ENCODE assay signal across 8 mouse cellular contexts in the genomic region with DNA sequence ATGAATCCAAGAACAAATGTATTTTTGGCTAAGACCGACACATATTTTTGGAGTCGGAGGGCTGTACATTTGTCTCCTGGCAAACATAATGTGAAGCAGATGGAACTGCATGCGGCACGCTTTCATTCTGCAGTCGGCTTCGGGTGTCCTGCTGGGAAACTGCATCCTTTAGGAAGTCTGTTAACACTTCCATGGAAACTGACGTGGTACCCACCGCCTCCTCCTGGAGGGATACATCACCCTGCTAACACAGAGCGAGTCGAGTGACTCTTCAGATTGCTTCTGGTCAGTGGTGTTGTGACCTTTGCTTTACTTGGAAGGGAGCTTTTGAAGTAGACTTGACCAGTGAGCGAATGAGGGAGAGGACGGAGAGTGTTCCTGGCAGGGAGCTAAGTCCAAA.
DNase-seq lines count a peak whose midpoint lies in the region; ATAC-seq and TF ChIP-seq lines count a peak whose summit lies in the region.

No protein-coding gene starts in this region.

- H3K36me3 ChIP-seq in lung, embryonic 14.5 days (ENCODE audit: insufficient read depth) = no peaks in the 10 kb centered on the region
- H3K36me3 ChIP-seq in limb, embryonic 15.5 days = no peaks in the 10 kb centered on the region

- no peaks in the 10 kb centered on the region for H3K27me3 ChIP-seq in lung, embryonic 14.5 days (ENCODE audit: insufficient read depth, low read length)
- H3K27me3 ChIP-seq in limb, embryonic 15.5 days = no peaks in the 10 kb centered on the region

- WGBS in lung, embryonic 14.5 days = 52% methylated on average over 12 of the region's 12 CpGs
- WGBS in limb, embryonic 15.5 days = 25% methylated on average over 12 of the region's 12 CpGs

- no peak for TF ChIP-seq CTCF in lung, embryonic 14.5 days (IDR thresholded peaks at IDR 0.05; ENCODE audit: low read depth)
- TF ChIP-seq CTCF in embryonic fibroblast, embryonic 13.5 days (IDR thresholded peaks at IDR 0.05; ENCODE audit: borderline replicate concordance, insufficient read depth, low read length) = no peak

- intact Hi-C loops in gastrocnemius, postnatal 14 days (cut with DNase I; ENCODE audit: low total_unique reads) = no loop called here

- no peak overlapping the region for H3K4me2 ChIP-seq in lung, embryonic 14.5 days
- H3K4me2 ChIP-seq in limb, embryonic 15.5 days = no peak overlapping the region

- no peak overlapping the region for H3K9ac ChIP-seq in lung, embryonic 14.5 days
- H3K9ac ChIP-seq in limb, embryonic 15.5 days = no peak overlapping the region

- no peak for TF ChIP-seq POLR2A in embryonic fibroblast, embryonic 13.5 days (IDR thresholded peaks at IDR 0.05; ENCODE audit: low read depth, low read length)

- peak; percentile 28 for DNase-seq in lung, embryonic 14.5 days
- DNase-seq in lung, postnatal 10 days = no peak
- DNase-seq in kidney, postnatal 4 days = peak; percentile 49 to 60
- no peak for DNase-seq in thymus, adult 18-20 months
- no peak for DNase-seq in gastrocnemius, postnatal 14 days
- no peak for DNase-seq in adrenal gland, adult 8-10 months

- H3K9me3 ChIP-seq in lung, embryonic 14.5 days (ENCODE audit: low read depth, low read length) = no peaks in the 10 kb centered on the region
- H3K9me3 ChIP-seq in limb, embryonic 15.5 days = no peaks in the 10 kb centered on the region

- H3K27ac ChIP-seq in lung, embryonic 14.5 days (ENCODE audit: low read depth) = no peak overlapping the region
- H3K27ac ChIP-seq in embryonic fibroblast, embryonic 13.5 days (ENCODE audit: insufficient read depth, low read length) = peak overlapping the region; percentile 7; the same call in 1 of the 2 replicates
- no peak overlapping the region; the same call in 1 of the 2 replicates for H3K27ac ChIP-seq in limb, embryonic 15.5 days

- H3K4me1 ChIP-seq in lung, embryonic 14.5 days (ENCODE audit: insufficient read depth) = no peaks in the 10 kb centered on the region
- peaks cover 5% of the 10 kb centered on the region; the same call in 1 of the 2 replicates for H3K4me1 ChIP-seq in embryonic fibroblast, embryonic 13.5 days (ENCODE audit: control insufficient read depth, insufficient read depth, low read length)
- H3K4me1 ChIP-seq in limb, embryonic 15.5 days = peaks cover 8% of the 10 kb centered on the region

- no peak overlapping the region for H3K4me3 ChIP-seq in lung, embryonic 14.5 days (ENCODE audit: low read depth, low read length)
- no peak overlapping the region for H3K4me3 ChIP-seq in embryonic fibroblast, embryonic 13.5 days (ENCODE audit: insufficient read depth, low read length)
- H3K4me3 ChIP-seq in limb, embryonic 15.5 days = no peak overlapping the region

- ATAC-seq in lung, embryonic 14.5 days (ENCODE audit: insufficient read depth) = no peak
- ATAC-seq in limb, embryonic 15.5 days (ENCODE audit: insufficient number of reproducible peaks, low FRiP score, low TSS enrichment, low read depth) = peak; percentile 55; the same call in 1 of the 2 replicates

Comparison
In these comparisons a context has a peak if more than half of its experiments do, and no peak if none do; other contexts are left out.
1. DNase-seq: peak in lung, embryonic 14.5 days (single experiment) and kidney, postnatal 4 days (2 of 2); none in lung, postnatal 10 days (single experiment), thymus, adult 18-20 months (0 of 2), gastrocnemius, postnatal 14 days (single experiment) and adrenal gland, adult 8-10 months (single experiment).